Mouse (Mus musculus) C2C12 (cell line): ENCODE results near the gene Fam171a2.

Experiments used
- CTCF ChIP-seq: IDR thresholded peaks from one replicate; pipeline ENCODE4 v1.5.1; 2011; ENCODE audit not compliant: control insufficient read depth, insufficient read depth, insufficient read length
- MAX ChIP-seq: IDR thresholded peaks from one replicate; pipeline ENCODE4 v1.6.1; 2011; ENCODE audit warnings: mild to moderate bottlenecking, control low read depth

DNA sequence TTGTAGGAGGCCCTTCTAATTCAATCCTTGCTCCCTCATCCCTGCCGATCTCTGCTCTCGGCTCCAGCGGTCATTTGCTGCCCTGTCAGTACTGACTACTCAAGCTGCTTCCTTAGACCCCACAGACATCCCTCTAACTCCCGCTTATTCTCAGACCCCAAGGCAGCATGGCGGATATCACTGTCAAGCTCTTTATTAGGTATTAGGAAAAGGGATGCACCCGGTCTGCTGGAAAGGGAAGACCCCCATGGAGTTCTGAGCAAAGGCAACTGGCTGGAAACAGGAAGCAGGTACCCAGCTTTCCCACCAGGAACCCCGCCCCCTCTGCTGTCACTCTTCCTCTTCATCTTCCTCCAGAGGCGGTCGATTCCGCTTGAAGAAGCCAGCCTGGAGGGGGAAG is 5.6 kb upstream of the Fam171a2 start:
- TF ChIP-seq CTCF (no peak), MAX (no peak)
